In genomic region chr8:83955106-83955957, GRCm38 (mm10) we compare ENCODE assay signal across 8 mouse cellular contexts. TPM values are rescaled to one million over a fixed set of nuclear protein-coding genes. Genes with fewer than 3 reads are reported as not detected.
DNase-seq lines count a peak whose midpoint lies in the region; ATAC-seq and TF ChIP-seq lines count a peak whose summit lies in the region.

Gene Gm10644 (minus strand): TSS chr8:83955205.
Gene Asf1b (plus strand): TSS chr8:83955507.

- no peaks in the 10 kb centered on the region for H3K27me3 ChIP-seq in Patski
- H3K27me3 ChIP-seq in hindbrain, embryonic 13.5 days = no peaks in the 10 kb centered on the region

- no peaks in the 10 kb centered on the region for H3K9me3 ChIP-seq in hindbrain, embryonic 13.5 days

- H3K27ac ChIP-seq in hindbrain, embryonic 13.5 days = peak within 1 kb of the TSS; percentile 74

- peak; percentile 98 for DNase-seq in Patski (ENCODE audit: low read depth, low spot score)
- DNase-seq in cerebellum, postnatal 14 days = peak; percentile 98 to 99
- DNase-seq in frontal cortex, postnatal 14 days (ENCODE audit: low spot score in 2 of 2) = peak; percentile 99
- DNase-seq in layer of hippocampus, postnatal 25 days (ENCODE audit: extremely low spot score in 1 of 2, low spot score in 1 of 2) = peak; percentile 85 to 86
- DNase-seq in lung, postnatal 25 days (ENCODE audit: low spot score) = peak; percentile 99
- DNase-seq in retina, embryonic 14.5 days (ENCODE audit: low spot score) = peak; percentile 100
- peak; percentile 97 for DNase-seq in thymus, postnatal 4 days

- H3K36me3 ChIP-seq in hindbrain, embryonic 13.5 days = no peaks in the 10 kb centered on the region

- WGBS in hindbrain, embryonic 13.5 days = 0% methylated on average over 75 of the region's 75 CpGs

- H3K9ac ChIP-seq in hindbrain, embryonic 13.5 days = peak within 1 kb of the TSS; percentile 68

- in situ Hi-C loops in Patski (cut with MboI; ENCODE audit: low pct_unique_long_range_greater_than_20kb) = loop anchor here (5.0 kb wide), 1 partner anchor 173 kb away; no protein-coding TSS in a partner anchor

- peak; percentile 98 for ATAC-seq in Patski
- peak; percentile 100 for ATAC-seq in hindbrain, embryonic 13.5 days (ENCODE audit: low FRiP score)

- H3K4me3 ChIP-seq in hindbrain, embryonic 13.5 days = peak within 1 kb of the TSS; percentile 58

- POLR2A ChIA-PET in Patski (lab: Charles Lee) = interaction anchor here (0.6 kb wide), 1 partner anchor 15 kb away, joined by 3 read pairs; no protein-coding TSS in a partner anchor

- peak within 1 kb of the TSS; percentile 97 for H3K4me2 ChIP-seq in hindbrain, embryonic 13.5 days

- H3K4me1 ChIP-seq in hindbrain, embryonic 13.5 days (replicated peaks) = peaks cover 19% of the 10 kb centered on the region

- peak; percentile 99 for TF ChIP-seq CTCF in Patski (IDR thresholded peaks at IDR 0.05)

- CTCF ChIA-PET in Patski (lab: Charles Lee) = interaction anchor here (0.6 to 3.7 kb wide), 16 partner anchors 11 to 299 kb away, joined by 3 to 25 read pairs (median 4); no protein-coding TSS in a partner anchor

RNA-seq across cellular contexts. Expression of gene Gm10644, which starts in this region (rescaled TPM):
- 0.82 TPM for polyA plus RNA-seq in Patski (2021)
- polyA plus RNA-seq in hindbrain, embryonic 13.5 days (2015; fragmentation: Nextera tagmentation; extraction: Ambion mirVana) = 0.76 and 0.84 TPM in 2 replicates
- under 1 TPM; 0.49 to 0.54 TPM for total RNA-seq in layer of hippocampus, postnatal 25 days (2021)

RNA-seq across cellular contexts. Expression of gene Asf1b, which starts in this region (rescaled TPM):
- 24.1 TPM for polyA plus RNA-seq in Patski (2021)
- 14.0 and 15.8 TPM in 2 replicates for polyA plus RNA-seq in hindbrain, embryonic 13.5 days (2015; fragmentation: Nextera tagmentation; extraction: Ambion mirVana)
- total RNA-seq in layer of hippocampus, postnatal 25 days (2021) = 1 to 10 TPM in 1 of 2 experiments, under 1 TPM in 1; 0.39 to 1.2 TPM

Comparison
In these comparisons a context has a peak if more than half of its experiments do, and no peak if none do; other contexts are left out.
1. Peak in every context shown above with its lines: DNase-seq, ATAC-seq, H3K4me3 ChIP-seq and H3K27ac ChIP-seq.